Mouse (Mus musculus): ENCODE data around the gene Catsper1. TPM values are rescaled to one million over a fixed set of nuclear protein-coding genes. Genes with fewer than 3 reads are reported as not detected.

Catsper1 gene
- total RNA-seq, 1 experiment from 2014 or later: not detected

GRCm38 (mm10) chr19:5353609-5354008 lies 18.1 kb downstream of the Catsper1 start:
- no peak for DNase-seq

GRCm38 (mm10) chr19:5356080-5356479 lies 20.5 kb downstream of the Catsper1 start:
- DNase-seq: no peak

GRCm38 (mm10) chr19:5362186-5362585 lies 26.6 kb downstream of the Catsper1 start:
- DNase-seq: no peak

DNA sequence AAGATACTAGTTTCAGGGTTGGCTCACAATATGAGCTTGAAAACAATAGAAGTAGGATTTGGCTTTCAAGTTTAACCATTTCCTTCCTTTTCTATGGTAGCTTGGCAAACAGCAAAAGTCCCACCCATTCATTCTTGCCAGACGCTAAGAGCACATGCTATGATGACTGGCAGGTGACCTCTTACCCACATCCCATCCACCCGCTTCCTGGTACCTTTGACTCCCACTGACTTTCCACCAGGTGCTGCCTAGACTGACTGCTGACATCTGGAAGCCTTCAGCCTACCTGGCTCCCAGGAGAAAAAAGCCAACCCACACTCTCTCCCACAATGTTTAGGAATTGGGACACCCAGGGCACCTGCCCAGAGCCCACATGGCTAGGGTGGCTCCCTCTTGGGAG lies 28.6 kb downstream of the Catsper1 start:
- DNase-seq: no peak

DNA sequence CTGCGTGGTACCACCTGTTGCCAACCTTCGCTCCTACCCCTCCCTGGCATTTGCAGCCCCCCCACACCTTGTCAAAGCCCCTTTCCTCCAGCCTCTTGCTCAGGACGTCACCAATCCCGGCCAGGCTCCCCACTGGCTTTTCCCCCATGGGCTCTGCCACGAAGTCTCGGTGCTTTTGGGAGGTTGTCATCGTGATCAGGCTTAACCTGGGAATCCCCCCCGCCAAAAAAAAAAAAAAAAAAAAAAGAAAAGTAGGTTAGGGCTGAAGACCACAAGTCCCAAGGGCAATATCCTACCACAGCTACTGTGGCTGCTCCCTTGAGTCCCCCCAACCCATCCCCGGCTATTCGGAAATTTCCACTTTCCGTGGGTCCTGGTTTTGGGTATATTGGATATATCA lies 30.2 kb downstream of the Catsper1 start:
- peak; percentile 35 for DNase-seq

DNA sequence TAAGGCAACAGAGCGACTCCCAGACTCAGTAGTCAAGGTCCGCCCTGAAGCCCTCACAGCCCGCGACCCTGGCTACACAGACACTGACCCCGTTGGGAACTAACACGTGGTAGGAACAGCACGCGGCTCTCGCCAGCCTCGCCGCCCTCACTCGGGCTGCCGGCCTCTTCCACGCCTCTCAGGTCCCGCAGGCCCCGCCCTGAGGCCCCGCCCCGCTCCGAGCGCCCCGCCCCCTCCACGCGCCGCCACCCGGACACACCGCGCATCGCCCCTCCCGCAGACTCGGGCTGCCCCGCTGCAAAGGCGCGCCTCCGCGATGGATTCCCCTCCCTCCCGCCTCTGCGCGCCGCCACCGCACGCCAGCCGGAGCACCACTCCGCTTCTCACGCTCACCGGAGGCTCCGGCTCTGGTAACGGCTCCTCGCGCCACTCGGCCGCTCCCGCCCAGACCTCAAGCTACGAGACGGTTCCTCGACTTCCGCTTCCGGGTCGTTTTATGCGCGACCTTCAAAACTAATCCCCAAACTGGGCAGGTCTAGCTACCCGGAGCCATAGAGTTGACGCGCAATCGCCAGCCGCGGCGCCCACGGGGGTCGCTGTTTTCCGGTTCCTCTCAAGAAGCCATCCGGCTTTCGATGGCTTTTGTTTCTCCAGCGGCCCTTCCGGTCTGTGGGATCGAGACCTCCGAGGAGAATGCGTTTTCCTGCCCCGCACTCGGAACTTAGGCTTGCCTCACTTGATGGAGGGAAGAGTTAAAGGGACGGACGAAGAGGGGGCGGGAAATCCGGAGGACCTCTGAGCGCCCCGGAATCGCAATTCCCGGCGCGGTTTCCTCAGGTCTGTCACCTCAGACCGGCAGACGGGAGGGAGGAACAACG lies 30.9 kb downstream of the Catsper1 start, which contains the start of gene Eif1ad:
Eif1ad (plus strand) TSS at position 567 of the 878 bp plus-strand sequence.
- DNase-seq: peak; percentile 95

DNA sequence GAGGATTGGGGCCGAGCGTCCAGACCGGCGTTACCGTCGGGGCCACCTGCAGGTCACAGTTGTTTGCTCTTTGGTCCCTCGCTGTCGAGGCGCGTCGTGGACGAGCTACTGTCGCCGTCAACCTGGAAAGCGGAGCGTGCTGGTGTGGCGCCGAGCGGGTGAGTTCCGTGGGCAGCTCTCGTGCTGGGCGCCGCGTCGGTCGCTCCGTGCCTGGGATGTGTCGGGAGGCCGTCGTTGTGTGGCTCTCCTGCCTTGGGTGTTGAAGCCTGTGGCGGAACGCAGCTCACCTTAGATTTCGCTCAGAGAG lies 31.5 kb downstream of the Catsper1 start, which contains the start of gene Banf1:
Banf1 (minus strand) TSS at position 116 of the 307 bp plus-strand sequence.
- no peak for DNase-seq

- peak; percentile 55 for DNase-seq
Measured at GRCm38 (mm10) chr19:5367455-5367854, 31.9 kb downstream of the Catsper1 start.

DNA sequence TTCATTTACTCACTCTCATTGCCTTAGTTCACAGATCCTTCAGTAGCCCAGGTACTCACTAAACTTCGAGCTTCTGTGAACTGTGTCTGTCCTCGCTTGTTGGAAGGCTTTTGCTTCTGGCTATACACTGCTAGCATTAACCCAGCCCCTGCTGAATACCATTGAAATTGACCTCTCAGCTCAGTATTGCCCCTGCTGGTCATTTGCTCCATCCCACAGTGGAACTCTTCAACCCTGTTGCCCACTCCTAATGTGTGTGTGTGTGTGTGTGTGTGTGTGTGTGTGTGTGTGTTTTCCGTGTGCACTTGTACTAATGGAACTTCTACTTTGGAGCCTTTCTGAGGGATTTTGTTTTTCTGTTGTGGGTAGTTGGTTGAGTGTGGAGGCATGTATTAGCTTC lies 35.4 kb downstream of the Catsper1 start:
- DNase-seq: no peak

DNA sequence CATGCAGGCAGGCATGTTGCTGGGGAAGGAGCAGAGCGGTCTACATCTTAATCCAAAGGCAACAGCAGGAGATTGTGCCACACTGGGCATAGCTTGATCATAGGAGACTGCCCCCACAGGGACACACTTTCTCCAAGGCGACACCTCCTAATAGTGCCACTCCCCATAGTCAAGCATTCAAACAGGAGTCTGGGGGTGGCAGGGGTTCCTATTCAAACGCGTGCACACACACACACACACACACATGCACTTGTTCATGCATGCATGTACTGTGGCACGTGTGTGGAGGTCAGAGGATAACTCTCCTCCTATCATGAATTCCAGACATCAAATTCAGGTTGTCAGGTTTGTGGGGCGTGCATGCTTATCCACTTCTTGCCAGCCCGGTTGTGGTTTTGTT lies 37.2 kb downstream of the Catsper1 start:
- no peak for DNase-seq

DNA sequence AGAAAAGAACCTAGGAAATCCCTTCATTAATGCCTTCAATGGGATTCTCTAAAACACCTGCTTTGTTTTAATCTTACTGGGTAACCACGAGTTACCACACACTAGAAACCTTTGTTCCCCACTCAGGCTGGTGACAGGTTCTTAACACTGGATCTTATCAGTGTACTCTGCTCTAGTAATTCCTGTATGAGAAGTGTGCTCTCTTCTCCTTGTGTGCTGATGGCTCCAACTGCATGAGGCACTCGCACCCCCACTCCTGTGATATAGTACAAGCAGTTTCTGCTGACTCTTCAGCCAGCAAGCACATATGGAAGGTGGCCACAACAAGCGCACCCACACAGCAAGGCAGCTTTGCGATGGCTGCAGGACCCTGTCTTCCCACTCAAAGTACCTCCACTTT lies 38.6 kb downstream of the Catsper1 start:
- no peak for DNase-seq

DNA sequence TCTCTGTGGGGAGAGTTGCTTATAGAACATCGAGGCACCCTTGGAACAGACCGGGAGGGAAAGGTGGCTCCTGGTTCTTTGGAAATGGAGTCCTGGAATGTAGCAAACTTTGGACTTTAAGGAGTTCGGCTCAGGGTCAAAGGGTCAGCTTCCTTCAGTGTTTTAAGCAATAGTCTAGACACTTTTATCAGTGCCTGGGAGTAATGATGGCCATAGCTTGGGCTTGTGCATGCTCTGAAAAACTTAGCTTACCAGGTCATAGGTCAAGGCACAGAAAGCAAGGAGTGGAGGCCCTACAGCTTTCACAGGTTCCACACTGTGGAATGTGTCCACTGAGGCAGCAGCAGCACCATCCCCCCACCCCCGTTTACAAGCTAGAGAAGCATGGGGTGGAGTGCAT lies 39.2 kb downstream of the Catsper1 start:
- no peak for DNase-seq

DNA sequence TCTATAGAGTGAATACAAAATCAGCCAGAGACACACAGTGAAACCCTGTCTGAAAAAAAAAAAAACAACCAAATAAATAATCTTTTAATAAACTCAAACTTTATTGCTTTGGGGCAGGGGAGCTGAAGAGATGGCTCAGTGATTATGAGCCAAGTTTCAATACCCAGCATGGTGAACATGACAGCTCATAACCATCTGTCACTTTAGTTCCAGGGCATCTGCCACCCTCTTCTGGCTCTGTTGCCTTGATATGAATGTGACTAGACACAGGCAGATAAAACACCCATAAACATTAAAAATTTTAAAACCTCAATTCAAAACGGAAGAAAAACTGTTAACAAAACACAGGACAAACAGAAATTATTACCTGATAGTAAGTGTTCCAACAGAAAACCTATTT lies 41.9 kb downstream of the Catsper1 start:
- DNase-seq: no peak

- no peak for DNase-seq
Measured at GRCm38 (mm10) chr19:5383326-5383725, 47.8 kb downstream of the Catsper1 start.

- DNase-seq: no peak
Measured at GRCm38 (mm10) chr19:5384715-5385114, 49.2 kb downstream of the Catsper1 start.

- peak; percentile 69 for DNase-seq
Measured at GRCm38 (mm10) chr19:5388011-5388441, 52.5 kb downstream of the Catsper1 start.

DNA sequence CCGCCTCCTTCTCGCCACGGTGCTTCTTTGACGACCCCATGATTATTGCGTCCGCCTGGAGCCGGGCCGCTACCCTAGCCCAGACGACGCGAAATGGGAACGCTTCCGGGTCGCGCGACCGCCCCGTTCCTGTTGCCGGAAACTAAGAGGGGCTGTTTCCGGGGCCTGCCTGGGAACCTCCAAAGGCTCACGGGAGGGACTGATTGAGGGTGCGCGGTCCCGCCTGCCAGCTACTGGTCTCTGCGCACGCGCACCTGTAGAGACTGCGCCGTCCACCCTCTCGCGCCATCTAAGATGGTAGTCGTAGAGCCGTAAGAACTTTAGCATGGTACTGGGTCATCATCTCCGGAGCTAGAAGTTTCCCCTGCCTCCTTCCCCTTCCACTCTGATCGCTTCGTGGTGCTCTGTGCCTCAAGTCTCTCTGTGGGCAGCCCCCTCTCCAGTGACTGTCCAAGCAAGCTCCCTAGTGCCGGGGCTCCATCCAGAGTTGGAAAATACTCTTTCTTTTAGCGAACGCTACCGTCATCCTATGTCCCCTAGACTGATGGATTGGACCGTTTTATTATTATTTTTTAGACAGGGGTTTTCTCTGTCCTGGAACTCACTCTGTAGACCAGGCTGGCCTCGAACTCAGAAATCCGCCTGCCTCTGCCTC lies 53.2 kb downstream of the Catsper1 start, which contains the start of gene Sart1:
Sart1 (minus strand) TSS at position 116 of the 655 bp plus-strand sequence.
- peak; percentile 98 for DNase-seq

GRCm38 (mm10) chr19:5389647-5390046 lies 54.1 kb downstream of the Catsper1 start:
- peak; percentile 66 for DNase-seq

- DNase-seq: no peak
Measured at GRCm38 (mm10) chr19:5390416-5390815, 54.9 kb downstream of the Catsper1 start.

- DNase-seq: peak; percentile 89
Measured at GRCm38 (mm10) chr19:5392892-5393291, 57.4 kb downstream of the Catsper1 start.

Data from adrenal gland, postnatal 14 days (tissue).